Mouse (Mus musculus) large intestine, adult 2 months (tissue): ENCODE measurements around the gene Spatc1l. TPM values are rescaled to one million over a fixed set of nuclear protein-coding genes. Genes with fewer than 3 reads are reported as not detected.

Source experiments
- DNase-seq: peaks from one replicate; pipeline ENCODE4 v3.0.0-alpha.2; 2012; ENCODE audit warnings: low read depth, low spot score
- WGBS: fragments of 180-500 bp; shearing (Covaris S2); methylation state at CpG from one replicate; pipeline ENCODE4 v1.1.7; 2018; 5-methylcytosine and 5-hydroxymethylcytosine counted together
- polyA plus RNA-seq: library from polyadenylated mRNA; depleted of rRNA; stranded (reverse); fragments of >200 nt; gene quantifications from 2 replicates; pipeline ENCODE4 v1.2.3, GENCODE M21; 2012; rRNA removed

The Spatc1l gene
- polyA plus RNA-seq, 1 experiment, result 0.26 TPM

GRCm38 (mm10) chr10:76586190-76586589 lies 24.1 kb downstream of the Spatc1l start:
- WGBS, result 33% methylated on average over 1 of the region's 1 CpGs
- DNase-seq, result no peak

- WGBS, result 63% methylated on average over 11 of the region's 11 CpGs
- no peak for DNase-seq
Observed at GRCm38 (mm10) chr10:76590197-76590596, 28.1 kb downstream of the Spatc1l start.

GRCm38 (mm10) chr10:76596338-76596737 lies 34.3 kb downstream of the Spatc1l start:
- WGBS, result 90% methylated on average over 31 of the region's 31 CpGs

GRCm38 (mm10) chr10:76602690-76603089 lies 40.6 kb downstream of the Spatc1l start:
- 65% methylated on average over 3 of the region's 3 CpGs for WGBS

More at GRCm38 (mm10) chr10:76596338-76596737, 34.3 kb downstream of the Spatc1l start:
- DNase-seq, result no peak

GRCm38 (mm10) chr10:76612473-76612872 lies 50.4 kb downstream of the Spatc1l start:
- no peak for DNase-seq
- 83% methylated on average over 7 of the region's 7 CpGs for whole genome bisulfite sequencing

More at GRCm38 (mm10) chr10:76602690-76603089, 40.6 kb downstream of the Spatc1l start:
- no peak for DNase-seq

Other genes starting within 250 kb of the Spatc1l start
- 11.3 and 17.2 TPM in 2 replicates for gene Dip2a, start 217.0 kb upstream of the Spatc1l start, polyA plus RNA-seq
- not detected in 2 replicates for gene AC141477.1, start 121.8 kb upstream of the Spatc1l start, polyA plus RNA-seq
- gene Pcnt, start 119.5 kb upstream of the Spatc1l start, polyA plus RNA-seq, result 13.1 and 17.0 TPM in 2 replicates
- not detected in 2 replicates for gene 2610028H24Rik, start 113.2 kb upstream of the Spatc1l start, polyA plus RNA-seq
- gene Mcm3ap, start 93.3 kb upstream of the Spatc1l start, polyA plus RNA-seq, result 15.8 and 16.9 TPM in 2 replicates
- 1.9 and 2.6 TPM in 2 replicates for gene Ybey, start 93.2 kb upstream of the Spatc1l start, polyA plus RNA-seq
- 17.4 and 20.4 TPM in 2 replicates for gene Lss, start 30.7 kb upstream of the Spatc1l start, polyA plus RNA-seq
- not detected in 2 replicates for gene Ftcd, start 13.4 kb downstream of the Spatc1l start, polyA plus RNA-seq
- 69.1 and 98.4 TPM in 2 replicates for gene Col6a2, start 61.4 kb downstream of the Spatc1l start, polyA plus RNA-seq
- 71.5 and 98.6 TPM in 2 replicates for gene Col6a1, start 163.9 kb downstream of the Spatc1l start, polyA plus RNA-seq